Mouse (Mus musculus): ENCODE results near the gene Olfr27.

Olfr27 gene

DNA sequence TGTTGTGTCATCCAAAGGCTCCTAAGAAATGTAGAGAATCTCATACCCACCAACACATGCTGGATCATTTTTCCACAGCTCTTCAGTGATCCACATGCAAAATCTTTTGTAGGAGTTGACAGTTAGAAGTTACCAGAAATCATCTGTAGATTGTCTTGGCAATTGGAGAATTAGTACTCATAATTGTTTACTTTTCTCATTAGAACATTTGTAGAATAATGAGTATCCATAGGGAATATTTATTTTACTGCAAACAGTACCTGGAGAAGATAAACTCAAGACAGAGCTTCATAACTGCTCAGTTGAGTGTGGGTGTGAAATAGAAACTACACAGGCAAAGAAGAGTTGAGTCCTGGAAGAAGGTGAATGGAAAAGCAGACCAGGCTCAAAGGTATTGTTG, at the start of gene Olfr27:
Gene Olfr27, plus strand, starts transcription at position 301 of the 400 bp plus-strand sequence.
- no peak for DNase-seq (ENCODE audit: low spot score)

DNA sequence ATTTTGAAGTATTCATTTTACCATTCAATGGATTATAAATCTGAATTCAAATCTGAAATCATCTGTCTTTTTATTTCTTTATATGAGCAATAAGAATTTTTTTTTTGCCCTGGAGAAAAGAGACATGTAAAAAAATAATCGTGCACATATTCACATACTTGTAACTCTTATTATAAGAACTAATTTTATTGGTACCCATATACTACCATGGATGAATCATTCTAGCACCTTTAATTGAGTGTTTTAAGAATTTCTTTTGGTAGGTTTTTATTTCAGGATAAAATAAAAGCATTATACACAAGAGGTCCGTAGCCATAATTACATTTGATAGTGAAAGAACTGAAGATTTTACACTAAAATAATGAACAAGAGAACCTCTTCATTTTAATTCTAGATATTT, 49.1 kb upstream of the Olfr27 start, which contains the start of gene Olfr938:
Gene Olfr938, minus strand, starts transcription at position 101 of the 400 bp plus-strand sequence.
- DNase-seq (ENCODE audit: low spot score), result no peak

DNA sequence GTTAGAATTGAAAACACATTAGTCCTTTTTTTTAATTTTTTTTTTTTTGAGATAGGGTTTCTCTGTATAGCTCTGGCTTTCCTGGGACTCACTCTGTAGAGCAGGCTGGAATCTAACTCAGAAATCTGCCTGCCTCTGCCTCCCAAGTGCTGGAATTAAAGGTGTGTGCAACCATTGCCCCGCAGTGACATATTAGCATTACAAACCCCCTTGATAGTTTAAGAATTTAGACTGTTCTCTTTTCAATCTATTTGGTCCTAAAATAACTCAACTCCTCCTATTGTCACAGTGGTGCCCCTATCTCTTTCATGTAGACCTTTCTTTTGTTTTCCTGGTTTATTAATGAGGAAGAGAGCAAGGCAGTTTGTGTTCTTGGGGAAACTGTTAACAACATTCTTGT, 605 bp upstream of the Olfr27 start:
- no peak for DNase-seq (ENCODE audit: low spot score)

- no peak for DNase-seq (ENCODE audit: low spot score)
Observed at GRCm38 (mm10) chr9:39152401-39152800, 24.5 kb downstream of the Olfr27 start.

DNA sequence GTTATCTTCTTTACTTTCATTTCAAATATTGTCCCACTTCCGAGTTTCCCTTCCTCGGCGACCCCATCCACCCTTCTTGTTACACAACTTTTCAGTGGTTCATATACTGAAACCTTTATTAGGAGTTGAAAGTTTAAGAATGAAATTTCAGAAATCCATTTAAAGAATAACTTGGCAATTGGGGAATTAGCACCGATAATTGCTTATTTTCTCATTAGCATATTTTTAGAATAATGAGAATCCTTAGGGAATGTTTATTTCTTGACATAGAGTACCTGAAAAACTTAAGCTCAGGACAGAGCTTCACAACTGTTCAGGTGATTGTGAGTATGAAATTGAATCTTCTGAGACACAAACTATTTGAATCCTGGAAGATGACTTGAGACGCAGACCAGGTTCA, 38.1 kb downstream of the Olfr27 start, which contains the start of gene Olfr943:
Gene Olfr943, plus strand, starts transcription at position 301 of the 400 bp plus-strand sequence.
- no peak for DNase-seq (ENCODE audit: low spot score)

All from embryo, embryonic 10.5 days (tissue).